Mouse (Mus musculus) embryo, embryonic 10.5 days (tissue): ENCODE measurements around the gene Mindy4.
A peak's percentile ranks its signal among the peaks of the same experiment; 100 is the strongest.

Source experiments
- DNase-seq: peaks from one replicate; pipeline ENCODE4 v3.0.0-alpha.2; 2015; ENCODE audit warnings: low spot score

The Mindy4 gene

GRCm38 (mm10) chr6:55342328-55342727 lies 139.1 kb downstream of the Mindy4 start:
- no peak for DNase-seq

GRCm38 (mm10) chr6:55343446-55343845 lies 140.3 kb downstream of the Mindy4 start:
- no peak for DNase-seq

- no peak for DNase-seq
These were observed 141.3 kb downstream of the Mindy4 start for GRCm38 (mm10) chr6:55344291-55345016.

GRCm38 (mm10) chr6:55345264-55345663 lies 142.1 kb downstream of the Mindy4 start:
- no peak for DNase-seq

- DNase-seq: no peak
These were observed 143.3 kb downstream of the Mindy4 start for GRCm38 (mm10) chr6:55346491-55346890.

GRCm38 (mm10) chr6:55347711-55348571 lies 144.8 kb downstream of the Mindy4 start:
- DNase-seq: no peak

- DNase-seq: no peak
These were observed 146.0 kb downstream of the Mindy4 start for GRCm38 (mm10) chr6:55349231-55349630.

- no peak for DNase-seq
These were observed 147.3 kb downstream of the Mindy4 start for GRCm38 (mm10) chr6:55350383-55350952.

- DNase-seq: no peak
These were observed 148.5 kb downstream of the Mindy4 start for GRCm38 (mm10) chr6:55351712-55352111.

GRCm38 (mm10) chr6:55353711-55354445 lies 150.7 kb downstream of the Mindy4 start:
- no peak for DNase-seq

- no peak for DNase-seq
These were observed 151.4 kb downstream of the Mindy4 start for GRCm38 (mm10) chr6:55354456-55355117.

GRCm38 (mm10) chr6:55355575-55355974 lies 152.4 kb downstream of the Mindy4 start:
- no peak for DNase-seq

- no peak for DNase-seq
These were observed 153.0 kb downstream of the Mindy4 start for GRCm38 (mm10) chr6:55356017-55356703.

- DNase-seq: no peak
These were observed 153.9 kb downstream of the Mindy4 start for GRCm38 (mm10) chr6:55356976-55357635.

- DNase-seq: no peak
These were observed 154.5 kb downstream of the Mindy4 start for GRCm38 (mm10) chr6:55357636-55358031.

GRCm38 (mm10) chr6:55358731-55359143 lies 155.6 kb downstream of the Mindy4 start:
- DNase-seq: peak; percentile 72

- no peak for DNase-seq
These were observed 159.5 kb downstream of the Mindy4 start for GRCm38 (mm10) chr6:55362663-55363062.

GRCm38 (mm10) chr6:55367126-55367525 lies 163.9 kb downstream of the Mindy4 start:
- DNase-seq: no peak
